Mouse (Mus musculus) heart, embryonic 12.5 days (tissue): ENCODE results near the gene Plagl2. TPM values are rescaled to one million over a fixed set of nuclear protein-coding genes. Genes with fewer than 3 reads are reported as not detected.

Experiments
- ATAC-seq: fragments of 200-750 bp; cut with Nextera tagmentation; 2 replicates; pipeline ENCODE4 v1.8.0; 2017; ENCODE audit warnings: moderate TSS enrichment, moderate library complexity; ENCODE audit not compliant: insufficient number of reproducible peaks, low FRiP score
- H3K27ac ChIP-seq: fragments of 300-500 bp; sonication (generic); 2 replicates; pipeline ENCODE4 v1.5.1; 2016; ENCODE audit warnings: mild to moderate bottlenecking, moderate library complexity; ENCODE audit not compliant: poor library complexity, severe bottlenecking
- H3K27me3 ChIP-seq: fragments of 300-500 bp; sonication (generic); replicated peaks from 2 replicates; pipeline ENCODE4 v1.6.1; 2016; ENCODE audit warnings: mild to moderate bottlenecking, moderate library complexity
- H3K36me3 ChIP-seq: fragments of 300-500 bp; sonication (generic); 2 replicates; pipeline ENCODE4 v1.6.1; 2016; ENCODE audit warnings: mild to moderate bottlenecking, moderate library complexity
- H3K4me1 ChIP-seq: fragments of 300-500 bp; sonication (generic); replicated peaks from 2 replicates; pipeline ENCODE4 v1.6.1; 2016; ENCODE audit warnings: mild to moderate bottlenecking
- H3K4me2 ChIP-seq: fragments of 300-500 bp; sonication (generic); 2 replicates; pipeline ENCODE4 v1.6.1; 2016; ENCODE audit warnings: mild to moderate bottlenecking, moderate library complexity
- H3K4me3 ChIP-seq: fragments of 300-500 bp; sonication (generic); 2 replicates; pipeline ENCODE4 v1.5.1; 2016; ENCODE audit warnings: mild to moderate bottlenecking
- H3K9ac ChIP-seq: fragments of 300-500 bp; sonication (generic); 2 replicates; pipeline ENCODE4 v1.6.1; 2016; ENCODE audit warnings: mild to moderate bottlenecking, moderate library complexity
- H3K9me3 ChIP-seq: fragments of 300-500 bp; sonication (generic); replicated peaks from 2 replicates; pipeline ENCODE4 v1.6.1; 2016; ENCODE audit warnings: mild to moderate bottlenecking, moderate library complexity
- WGBS: fragments of 180-500 bp; shearing (Covaris S2); methylation state at CpG from one replicate; pipeline ENCODE4 v1.1.7; 2016; 5-methylcytosine and 5-hydroxymethylcytosine counted together
- polyA plus RNA-seq: library from polyadenylated mRNA; unstranded; fragments of >200 nt; fragmentation: Nextera tagmentation; extraction: Ambion mirVana; gene quantifications from 2 replicates; pipeline ENCODE4 v1.2.1, GENCODE M21; 2016

The Plagl2 gene
- polyA plus RNA-seq, 1 experiment from 2014 or later, result 20.2 TPM

DNA sequence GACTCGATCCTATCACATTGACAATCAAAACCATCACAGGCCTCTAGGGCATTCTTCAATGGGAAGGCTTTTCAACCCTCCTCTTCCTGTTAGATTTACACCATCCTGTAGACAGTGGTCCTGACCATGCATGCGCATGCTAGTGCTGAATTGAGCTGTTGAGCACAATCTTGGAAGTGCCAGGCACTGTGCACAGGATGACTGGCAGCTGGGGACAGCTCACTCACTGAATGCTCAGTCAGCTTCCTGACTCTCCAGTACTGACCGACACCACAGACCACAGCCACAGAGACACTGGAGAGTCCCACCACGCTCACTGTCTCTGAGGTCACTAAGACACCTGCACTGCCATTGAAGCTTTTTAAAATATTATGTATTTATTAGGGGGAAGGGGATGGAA is 25.8 kb downstream of the Plagl2 start:
- WGBS, result 57% methylated on average over 4 of the region's 4 CpGs
- Histone ChIP-seq H3K27me3 (no peaks in the 10 kb centered on the region), H3K9me3 (no peaks in the 10 kb centered on the region), H3K36me3 (peaks cover 3% of the 10 kb centered on the region), H3K4me2 (no peak overlapping the region), H3K4me1 (peaks cover 24% of the 10 kb centered on the region), H3K4me3 (no peak overlapping the region), H3K9ac (no peak overlapping the region), H3K27ac (no peak overlapping the region)
- no peak for ATAC-seq

DNA sequence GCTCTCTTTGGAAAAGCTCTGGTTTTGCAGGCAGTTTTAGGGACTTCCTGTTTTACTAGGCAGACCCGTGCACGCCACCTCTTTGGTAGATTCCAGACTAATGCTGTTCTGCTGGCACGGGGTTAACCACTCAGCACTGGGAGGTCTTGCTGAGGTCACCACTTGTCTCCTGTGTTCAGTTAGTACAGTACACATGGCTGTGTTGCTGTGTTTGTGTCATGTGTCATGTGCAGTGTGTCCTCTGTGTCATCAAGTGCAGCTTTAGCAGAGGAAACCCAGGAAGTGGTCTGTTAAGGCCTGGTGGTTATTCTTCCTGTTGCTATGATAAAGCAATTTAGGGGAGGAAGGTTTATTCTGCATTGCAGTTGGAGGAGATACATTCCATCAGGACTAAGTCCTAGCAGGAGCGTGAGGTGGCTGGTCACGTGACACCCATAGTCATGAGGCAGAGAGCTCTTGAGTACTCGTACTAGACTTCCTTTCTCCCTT is 26.4 kb downstream of the Plagl2 start:
- H3K27ac ChIP-seq, result no peak overlapping the region
- 34% methylated on average over 6 of the region's 6 CpGs for WGBS
- no peak overlapping the region for H3K4me2 ChIP-seq

GRCm38 (mm10) chr2:153213351-153213750 is 27.9 kb downstream of the Plagl2 start:
- Histone ChIP-seq H3K9ac (no peak overlapping the region), H3K36me3 (peaks cover 23% of the 10 kb centered on the region), H3K27me3 (no peaks in the 10 kb centered on the region), H3K4me3 (no peak overlapping the region), H3K4me2 (no peak overlapping the region), H3K9me3 (no peaks in the 10 kb centered on the region), H3K4me1 (peaks cover 22% of the 10 kb centered on the region), H3K27ac (no peak overlapping the region)
- WGBS, result 91% methylated on average over 4 of the region's 4 CpGs
- no peak for ATAC-seq

More for the DNA sequence above, 26.4 kb downstream of the Plagl2 start:
- H3K9ac ChIP-seq, result no peak overlapping the region
- no peak overlapping the region for H3K4me3 ChIP-seq
- 0 out of 2 replicates have a peak, but pooled peaks have one; percentile 30 for ATAC-seq
- H3K27me3 ChIP-seq, result no peaks in the 10 kb centered on the region
- no peaks in the 10 kb centered on the region for H3K9me3 ChIP-seq
- H3K4me1 ChIP-seq, result peaks cover 24% of the 10 kb centered on the region
- H3K36me3 ChIP-seq, result peaks cover 9% of the 10 kb centered on the region

DNA sequence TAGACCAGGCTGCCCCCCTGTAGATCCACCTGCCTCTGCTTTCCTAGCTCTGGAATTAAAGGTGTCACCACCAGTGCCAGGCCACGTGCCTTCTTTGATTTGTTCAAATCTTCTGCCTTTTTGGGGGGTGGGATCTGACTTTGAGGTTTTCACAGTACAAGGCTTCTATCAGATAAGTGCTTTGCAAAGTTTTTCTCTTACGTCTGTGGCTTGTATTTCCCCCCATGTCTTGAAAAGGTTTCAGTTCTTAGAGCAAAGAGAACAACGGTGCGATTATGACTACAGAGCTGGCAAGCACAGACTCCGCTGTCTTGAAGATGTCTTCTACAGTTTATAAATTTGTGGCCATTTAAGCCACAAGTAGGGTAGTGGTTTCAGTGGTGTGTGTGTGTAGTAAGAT is 29.8 kb downstream of the Plagl2 start:
- no peaks in the 10 kb centered on the region for H3K27me3 ChIP-seq
- H3K9ac ChIP-seq, result no peak overlapping the region
- ATAC-seq, result no peak
- WGBS, result 93% methylated on average over 5 of the region's 5 CpGs
- no peak overlapping the region for H3K4me3 ChIP-seq
- H3K4me1 ChIP-seq, result peaks cover 16% of the 10 kb centered on the region
- no peak overlapping the region for H3K4me2 ChIP-seq
- no peaks in the 10 kb centered on the region for H3K9me3 ChIP-seq
- no peak overlapping the region for H3K27ac ChIP-seq
- peaks cover 42% of the 10 kb centered on the region for H3K36me3 ChIP-seq

DNA sequence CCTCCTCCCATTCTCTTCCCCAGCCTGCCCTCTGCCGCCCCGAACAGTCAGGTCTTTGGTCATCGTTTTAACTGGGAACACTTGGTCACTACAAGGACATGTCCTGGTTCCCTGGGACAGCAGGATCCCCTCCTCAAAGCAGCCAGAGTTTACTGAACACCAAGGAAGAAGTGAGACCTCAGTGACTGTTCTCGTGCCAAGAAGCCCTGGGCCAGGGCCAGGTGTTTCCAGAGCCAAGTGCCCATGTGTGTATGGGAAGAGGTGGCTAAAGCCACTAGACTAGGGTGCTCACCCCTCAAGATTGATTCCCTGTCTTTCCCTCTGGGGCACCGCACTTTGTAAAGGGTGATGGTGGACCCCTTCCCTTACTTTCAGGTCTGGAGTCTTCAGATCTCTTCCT is 31.9 kb downstream of the Plagl2 start:
- Histone ChIP-seq H3K9me3 (no peaks in the 10 kb centered on the region), H3K4me3 (no peak overlapping the region), H3K27me3 (no peaks in the 10 kb centered on the region), H3K4me2 (no peak overlapping the region), H3K4me1 (peaks cover 5% of the 10 kb centered on the region), H3K9ac (no peak overlapping the region), H3K36me3 (peaks cover 63% of the 10 kb centered on the region), H3K27ac (no peak overlapping the region)
- WGBS, result 93% methylated on average over 5 of the region's 5 CpGs
- no peak for ATAC-seq

DNA sequence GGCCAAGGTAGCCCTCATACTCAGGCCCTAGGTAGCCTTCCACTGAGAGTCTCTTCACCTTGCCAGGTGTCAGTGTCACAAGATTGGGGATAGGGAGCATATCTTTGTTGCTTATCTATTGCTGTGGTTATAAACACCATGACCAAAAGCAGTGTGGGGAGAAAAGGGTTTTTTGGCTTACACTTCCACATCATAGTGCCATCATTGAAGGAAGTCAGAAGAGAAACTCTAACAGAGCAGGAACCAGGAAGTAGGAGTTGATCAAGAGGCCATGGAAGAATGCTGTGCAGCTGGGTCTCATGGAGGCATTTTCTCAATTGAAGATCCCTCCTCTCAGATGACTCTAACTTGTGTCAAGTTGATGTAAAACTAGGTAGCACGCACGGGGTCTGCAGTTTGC is 33.1 kb downstream of the Plagl2 start:
- H3K4me2 ChIP-seq, result no peak overlapping the region
- H3K4me3 ChIP-seq, result no peak overlapping the region
- H3K9ac ChIP-seq, result no peak overlapping the region
- no peak for ATAC-seq
- no peaks in the 10 kb centered on the region for H3K9me3 ChIP-seq
- H3K27ac ChIP-seq, result no peak overlapping the region
- peaks cover 73% of the 10 kb centered on the region for H3K36me3 ChIP-seq
- H3K4me1 ChIP-seq, result no peaks in the 10 kb centered on the region
- 96% methylated on average over 2 of the region's 2 CpGs for WGBS
- no peaks in the 10 kb centered on the region for H3K27me3 ChIP-seq

DNA sequence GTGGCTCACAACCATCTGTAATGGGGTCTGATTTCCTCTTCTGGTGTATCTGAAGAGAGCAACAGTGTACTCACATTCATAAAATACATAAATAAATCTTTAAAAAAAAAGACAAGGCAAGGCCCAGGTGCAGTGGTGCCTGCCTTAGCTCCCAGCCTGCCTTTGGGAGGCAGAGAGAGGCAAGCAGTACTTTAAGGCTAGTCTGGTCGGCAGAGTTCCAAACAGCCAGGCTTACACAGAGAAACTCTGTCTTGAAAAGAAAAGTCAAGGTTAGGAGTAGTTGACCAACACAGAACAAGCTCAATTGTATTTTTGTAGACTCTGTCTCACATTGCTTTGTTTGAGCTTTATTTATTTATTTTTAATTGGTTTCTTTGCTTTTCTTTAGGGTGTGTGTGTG is 38.5 kb downstream of the Plagl2 start:
- no peaks in the 10 kb centered on the region for H3K27me3 ChIP-seq
- no peaks in the 10 kb centered on the region for H3K9me3 ChIP-seq
- H3K4me3 ChIP-seq, result no peak overlapping the region
- no peak overlapping the region for H3K9ac ChIP-seq
- H3K4me1 ChIP-seq, result peaks cover 11% of the 10 kb centered on the region
- no peak overlapping the region for H3K4me2 ChIP-seq
- WGBS, result 80% methylated on average over 1 of the region's 1 CpGs
- H3K27ac ChIP-seq, result no peak overlapping the region
- no peak for ATAC-seq
- peaks cover 84% of the 10 kb centered on the region for H3K36me3 ChIP-seq

DNA sequence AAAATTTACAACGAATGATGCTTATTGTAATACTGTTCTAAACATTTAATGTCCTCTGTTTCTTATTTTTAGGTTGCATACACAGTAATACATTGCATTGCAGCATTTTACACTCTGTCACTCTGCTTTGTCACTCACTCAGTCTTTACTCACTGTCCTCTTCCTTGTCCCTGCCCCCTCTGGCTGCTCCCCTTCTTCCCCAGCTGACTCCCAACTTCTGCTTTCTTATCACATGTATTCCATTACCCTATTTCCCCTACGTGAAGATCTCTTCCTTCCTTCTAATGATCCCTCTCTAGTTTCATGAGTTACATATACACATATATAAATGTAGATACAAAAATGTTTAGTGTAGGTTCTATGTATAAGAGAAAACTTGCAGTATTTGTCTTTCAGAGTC is 42.1 kb downstream of the Plagl2 start:
- 74% methylated on average over 2 of the region's 2 CpGs for WGBS
- H3K36me3 ChIP-seq, result peaks cover 79% of the 10 kb centered on the region

DNA sequence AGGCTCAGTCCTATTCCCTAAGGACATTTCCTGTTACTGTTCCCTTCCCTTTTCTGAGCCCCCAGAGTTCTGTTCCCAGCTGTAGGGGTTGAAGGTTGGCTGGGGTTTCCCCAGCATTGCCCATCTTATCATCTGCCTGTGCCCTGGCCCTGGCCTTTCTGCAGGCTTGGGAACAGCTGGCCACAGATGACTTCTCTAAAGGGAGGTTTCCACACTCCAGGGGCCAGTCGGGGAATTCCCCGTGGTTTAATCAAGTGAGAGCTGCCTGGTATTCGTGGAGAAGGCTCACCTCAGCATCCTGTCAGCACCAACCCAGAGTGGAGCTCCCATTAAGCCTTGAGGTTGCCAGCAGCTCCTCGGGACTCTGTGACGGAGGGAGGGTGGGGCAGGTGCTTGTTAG is 42.7 kb downstream of the Plagl2 start:
- H3K4me3 ChIP-seq, result no peak overlapping the region
- peaks cover 12% of the 10 kb centered on the region for H3K4me1 ChIP-seq
- no peak overlapping the region for H3K4me2 ChIP-seq
- H3K27me3 ChIP-seq, result no peaks in the 10 kb centered on the region
- peaks cover 76% of the 10 kb centered on the region for H3K36me3 ChIP-seq
- 28% methylated on average over 5 of the region's 5 CpGs for WGBS
- peak overlapping the region; percentile 13; the same call in 1 of the 2 replicates for H3K9ac ChIP-seq
- no peak; the same call in 1 of the 2 replicates for ATAC-seq
- no peaks in the 10 kb centered on the region for H3K9me3 ChIP-seq
- H3K27ac ChIP-seq, result peak overlapping the region; percentile 26; the same call in 1 of the 2 replicates

More for the DNA sequence above, 42.1 kb downstream of the Plagl2 start:
- no peak overlapping the region for H3K4me2 ChIP-seq
- H3K27me3 ChIP-seq, result no peaks in the 10 kb centered on the region
- ATAC-seq, result no peak
- no peak overlapping the region for H3K27ac ChIP-seq
- H3K4me1 ChIP-seq, result peaks cover 12% of the 10 kb centered on the region
- H3K9me3 ChIP-seq, result no peaks in the 10 kb centered on the region
- H3K4me3 ChIP-seq, result no peak overlapping the region
- H3K9ac ChIP-seq, result no peak overlapping the region

GRCm38 (mm10) chr2:153194255-153194654 is 47.0 kb downstream of the Plagl2 start:
- Histone ChIP-seq H3K27ac (no peak overlapping the region), H3K4me3 (no peak overlapping the region), H3K9ac (no peak overlapping the region), H3K27me3 (no peaks in the 10 kb centered on the region), H3K4me1 (peaks cover 12% of the 10 kb centered on the region), H3K4me2 (no peak overlapping the region), H3K36me3 (peaks cover 84% of the 10 kb centered on the region), H3K9me3 (no peaks in the 10 kb centered on the region)
- no peak for ATAC-seq
- WGBS, result 87% methylated on average over 3 of the region's 3 CpGs

- Histone ChIP-seq H3K27ac (no peak overlapping the region), H3K9me3 (no peaks in the 10 kb centered on the region), H3K4me2 (no peak overlapping the region), H3K9ac (no peak overlapping the region), H3K4me1 (peaks cover 20% of the 10 kb centered on the region), H3K27me3 (no peaks in the 10 kb centered on the region), H3K4me3 (no peak overlapping the region), H3K36me3 (peaks cover 92% of the 10 kb centered on the region)
- no peak for ATAC-seq
- 69% methylated on average over 2 of the region's 2 CpGs for WGBS
These were observed 50.0 kb downstream of the Plagl2 start for GRCm38 (mm10) chr2:153191242-153191641.

- Histone ChIP-seq H3K9me3 (no peaks in the 10 kb centered on the region), H3K36me3 (peaks cover 97% of the 10 kb centered on the region), H3K4me2 (no peak overlapping the region), H3K27me3 (no peaks in the 10 kb centered on the region), H3K9ac (no peak overlapping the region), H3K4me3 (no peak overlapping the region), H3K27ac (no peak overlapping the region; the same call in 1 of the 2 replicates), H3K4me1 (peaks cover 33% of the 10 kb centered on the region)
- ATAC-seq, result no peak
- 38% methylated on average over 2 of the region's 2 CpGs for WGBS
These were observed 53.4 kb downstream of the Plagl2 start for GRCm38 (mm10) chr2:153187848-153188247.
